Mouse (Mus musculus): ENCODE measurements around the gene Mbd4. TPM values are rescaled to one million over a fixed set of nuclear protein-coding genes. Genes with fewer than 3 reads are reported as not detected.

Gene Mbd4
- total and polyA plus RNA-seq, 3 experiments, result 6.4 to 10.1 TPM; not detected in 1

- Histone ChIP-seq H3K27me3 (ENCODE audit: control insufficient read depth in 1 of 2, insufficient read depth in 2 of 2, low read length in 2 of 2) (no peaks in the 10 kb centered on the region), H3K36me3 (ENCODE audit: control insufficient read depth in 1 of 2, insufficient read depth in 2 of 2, low read length in 2 of 2) (peaks cover 0 to 11% of the 10 kb centered on the region in 2 experiments; a peak in 2 of 4 replicates), H3K4me1 (ENCODE audit: control insufficient read depth in 1 of 2, insufficient read depth in 2 of 2, low read length in 2 of 2) (peaks cover 0 to 9% of the 10 kb centered on the region in 2 experiments; a peak in 2 of 4 replicates), H3K79me2 (ENCODE audit: control insufficient read depth, insufficient read depth, low read length, poor library complexity) (no peaks in the 10 kb centered on the region), H3K9ac (ENCODE audit: control insufficient read depth, low read depth, low read length, poor library complexity, severe bottlenecking) (no peak overlapping the region), H3K27ac (ENCODE audit: control insufficient read depth, low read depth, low read length) (no peak overlapping the region), H3K9me3 (replicated peaks; ENCODE audit: insufficient read depth, low read length) (no peaks in the 10 kb centered on the region), H3K4me3 (ENCODE audit: control insufficient read depth in 1 of 2, insufficient read depth in 1 of 2, low read depth in 2 of 2, low read length in 2 of 2) (no peak overlapping the region)
- DNase-seq (ENCODE audit: low read depth, low spot score), result no peak
- TF ChIP-seq RCOR1 (IDR thresholded peaks at IDR 0.05; ENCODE audit: low read depth, low read length), result no peak
- TF ChIP-seq EP300 (IDR thresholded peaks at IDR 0.05; ENCODE audit: low read depth in 1 of 2, low read length in 2 of 2), result no peak
- TF ChIP-seq SIN3A (IDR thresholded peaks at IDR 0.05; ENCODE audit: low read length), result no peak
- TF ChIP-seq CTCF (IDR thresholded peaks at IDR 0.05 in 2 of 3, conservative IDR thresholded peaks at IDR 0.05 in 1 of 3; ENCODE audit: control insufficient read depth in 1 of 3, insufficient read depth in 1 of 3, low read depth in 2 of 3, low read length in 3 of 3, poor library complexity in 1 of 3, severe bottlenecking in 1 of 3), result no peak
- no peak for TF ChIP-seq MXI1 (IDR thresholded peaks at IDR 0.05; ENCODE audit: low read depth, low read length)
- no peak for TF ChIP-seq MAZ (IDR thresholded peaks at IDR 0.05; ENCODE audit: low read depth, low read length)
- no peak for TF ChIP-seq RAD21 (IDR thresholded peaks at IDR 0.05; ENCODE audit: low read depth, low read length)
- TF ChIP-seq USF2 (IDR thresholded peaks at IDR 0.05; ENCODE audit: borderline replicate concordance in 1 of 2, insufficient read depth in 1 of 2, low read depth in 1 of 2, low read length in 2 of 2), result no peak
- TF ChIP-seq SMC3 (IDR thresholded peaks at IDR 0.05; ENCODE audit: low read depth, low read length), result no peak
- no peak for TF ChIP-seq GABPA (IDR thresholded peaks at IDR 0.05; ENCODE audit: low read depth, low read length)
- no peak for TF ChIP-seq ZKSCAN1 (IDR thresholded peaks at IDR 0.05; ENCODE audit: low read depth, low read length)
- no peak for TF ChIP-seq UBTF (IDR thresholded peaks at IDR 0.05; ENCODE audit: borderline replicate concordance, insufficient read depth, low read depth, low read length)
Observed at GRCm38 (mm10) chr6:115884018-115884417, 30.8 kb upstream of the Mbd4 start.

- Histone ChIP-seq H3K9ac (ENCODE audit: control insufficient read depth, low read depth, low read length, poor library complexity, severe bottlenecking) (no peak overlapping the region), H3K4me3 (ENCODE audit: control insufficient read depth in 1 of 2, insufficient read depth in 1 of 2, low read depth in 2 of 2, low read length in 2 of 2) (no peak overlapping the region), H3K27ac (ENCODE audit: control insufficient read depth, low read depth, low read length) (no peak overlapping the region), H3K36me3 (ENCODE audit: control insufficient read depth in 1 of 2, insufficient read depth in 2 of 2, low read length in 2 of 2) (no peaks in the 10 kb centered on the region), H3K9me3 (replicated peaks; ENCODE audit: insufficient read depth, low read length) (no peaks in the 10 kb centered on the region), H3K4me1 (ENCODE audit: control insufficient read depth in 1 of 2, insufficient read depth in 2 of 2, low read length in 2 of 2) (no peaks in the 10 kb centered on the region), H3K27me3 (ENCODE audit: control insufficient read depth in 1 of 2, insufficient read depth in 2 of 2, low read length in 2 of 2) (no peaks in the 10 kb centered on the region), H3K79me2 (ENCODE audit: control insufficient read depth, insufficient read depth, low read length, poor library complexity) (no peaks in the 10 kb centered on the region)
- no peak for TF ChIP-seq ZKSCAN1 (IDR thresholded peaks at IDR 0.05; ENCODE audit: low read depth, low read length)
- no peak for TF ChIP-seq KAT2A (conservative IDR thresholded peaks at IDR 0.05; ENCODE audit: low read depth, low read length)
- TF ChIP-seq ZNF384 (IDR thresholded peaks at IDR 0.05; ENCODE audit: low read depth, low read length), result no peak
- no peak for TF ChIP-seq POLR2AphosphoS5 (IDR thresholded peaks at IDR 0.05; ENCODE audit: borderline replicate concordance, low read depth, low read length)
- TF ChIP-seq MAX (IDR thresholded peaks at IDR 0.05; ENCODE audit: low read length), result no peak
- no peak for TF ChIP-seq GATA1 (IDR thresholded peaks at IDR 0.05; ENCODE audit: low read depth, low read length)
- no peak for TF ChIP-seq MXI1 (IDR thresholded peaks at IDR 0.05; ENCODE audit: low read depth, low read length)
- TF ChIP-seq RAD21 (IDR thresholded peaks at IDR 0.05; ENCODE audit: low read depth, low read length), result no peak
- TF ChIP-seq TCF12 (IDR thresholded peaks at IDR 0.05; ENCODE audit: low read depth, low read length), result no peak
- TF ChIP-seq NRF1 (IDR thresholded peaks at IDR 0.05; ENCODE audit: insufficient read depth, low read depth, low read length, poor library complexity, severe bottlenecking), result no peak
- no peak for TF ChIP-seq ETS1 (IDR thresholded peaks at IDR 0.05; ENCODE audit: low read depth, low read length)
- TF ChIP-seq CHD2 (IDR thresholded peaks at IDR 0.05; ENCODE audit: low read length), result no peak
- no peak for TF ChIP-seq MEF2A (IDR thresholded peaks at IDR 0.05; ENCODE audit: extremely low read depth, insufficient replicate concordance, low read depth, low read length, poor library complexity, severe bottlenecking)
- TF ChIP-seq POLR2A (IDR thresholded peaks at IDR 0.05; ENCODE audit: control insufficient read depth in 1 of 2, insufficient read depth in 1 of 2, low read depth in 1 of 2, low read length in 2 of 2, poor library complexity in 1 of 2), result no peak
- no peak for TF ChIP-seq TBP (IDR thresholded peaks at IDR 0.05; ENCODE audit: low read depth, low read length)
- no peak for TF ChIP-seq SIN3A (IDR thresholded peaks at IDR 0.05; ENCODE audit: low read length)
- no peak for DNase-seq (ENCODE audit: low read depth, low spot score)
Observed at GRCm38 (mm10) chr6:115880751-115881150, 27.6 kb upstream of the Mbd4 start.
